Mouse (Mus musculus) liver, embryonic 13.5 days (tissue): Measurements from ENCODE around the gene Tcaim. TPM values are rescaled to one million over a fixed set of nuclear protein-coding genes. Genes with fewer than 3 reads are reported as not detected.

Experiments
- ATAC-seq: fragments of 200-750 bp; cut with Nextera tagmentation; 2 replicates; pipeline ENCODE4 v1.8.0; 2017; ENCODE audit warnings: low read depth, mild to moderate bottlenecking, moderate number of reproducible peaks, moderate library complexity
- DNase-seq: peaks from one replicate; pipeline ENCODE4 v3.0.0; 2022
- H3K27ac ChIP-seq: fragments of 300-500 bp; sonication (generic); 2 replicates; pipeline ENCODE4 v1.5.1; 2015; ENCODE audit warnings: moderate library complexity, mild to moderate bottlenecking, inconsistent platforms
- H3K27me3 ChIP-seq: fragments of 300-500 bp; sonication (generic); 2 replicates; pipeline ENCODE4 v1.6.1; 2015; ENCODE audit warnings: mild to moderate bottlenecking, inconsistent platforms
- H3K36me3 ChIP-seq: fragments of 300-500 bp; sonication (generic); 2 replicates; pipeline ENCODE4 v1.6.1; 2015; ENCODE audit warnings: mild to moderate bottlenecking, inconsistent platforms
- H3K4me1 ChIP-seq: fragments of 300-500 bp; sonication (generic); replicated peaks from 2 replicates; pipeline ENCODE4 v1.6.1; 2015; ENCODE audit warnings: inconsistent platforms
- H3K4me2 ChIP-seq: fragments of 300-500 bp; sonication (generic); 2 replicates; pipeline ENCODE4 v1.6.1; 2015; ENCODE audit warnings: inconsistent platforms, mild to moderate bottlenecking, moderate library complexity
- H3K4me3 ChIP-seq: fragments of 300-500 bp; sonication (generic); replicated peaks from 2 replicates; pipeline ENCODE4 v1.5.1; 2015; ENCODE audit warnings: mild to moderate bottlenecking, inconsistent platforms
- H3K9ac ChIP-seq: fragments of 300-500 bp; sonication (generic); 2 replicates; pipeline ENCODE4 v1.6.1; 2015; ENCODE audit warnings: mild to moderate bottlenecking, inconsistent platforms
- H3K9me3 ChIP-seq: fragments of 300-500 bp; sonication (generic); replicated peaks from 2 replicates; pipeline ENCODE4 v1.6.1; 2016; ENCODE audit warnings: inconsistent platforms
- WGBS: fragments of 180-500 bp; shearing (Covaris S2); methylation state at CpG from one replicate; pipeline ENCODE4 v1.1.7; 2015; ENCODE audit not compliant: insufficient replicate concordance; 5-methylcytosine and 5-hydroxymethylcytosine counted together
- polyA plus RNA-seq: library from polyadenylated mRNA; unstranded; fragments of >200 nt; fragmentation: Nextera tagmentation; extraction: Ambion mirVana; gene quantifications from 2 replicates; pipeline ENCODE4 v1.2.1, GENCODE M21; 2015

Tcaim gene
- polyA plus RNA-seq: 1.8 and 3.2 TPM in 2 replicates

- peak within 1 kb of the TSS; percentile 69 for H3K4me3 ChIP-seq
- H3K27ac ChIP-seq: peak within 1 kb of the TSS; percentile 58
- H3K9ac ChIP-seq: peak within 1 kb of the TSS; percentile 78
- peak within 1 kb of the TSS; percentile 90 for H3K4me2 ChIP-seq
- 6% methylated on average over 42 of the region's 42 CpGs for whole genome bisulfite sequencing
- DNase-seq (peak; percentile 83), ATAC-seq (peak; percentile 93)
- H3K27me3 ChIP-seq: no peaks in the 10 kb centered on the region
- H3K4me1 ChIP-seq: peaks cover 17% of the 10 kb centered on the region
- no peaks in the 10 kb centered on the region for H3K9me3 ChIP-seq
- no peaks in the 10 kb centered on the region; the same call in 1 of the 2 replicates for H3K36me3 ChIP-seq
Observed at GRCm38 (mm10) chr9:122805053-122805844, at the start of gene Tcaim. Tcaim (plus strand) TSS chr9:122805539.

GRCm38 (mm10) chr9:122757614-122758013, 47.7 kb upstream of the Tcaim start:
- 36% methylated on average over 2 of the region's 2 CpGs for WGBS
- no peak for ATAC-seq
- H3K9me3 ChIP-seq: no peaks in the 10 kb centered on the region
- no peak overlapping the region for H3K4me2 ChIP-seq
- no peak for DNase-seq
- H3K27ac ChIP-seq: no peak overlapping the region
- H3K27me3 ChIP-seq: no peaks in the 10 kb centered on the region
- H3K36me3 ChIP-seq: no peaks in the 10 kb centered on the region
- no peak overlapping the region for H3K4me3 ChIP-seq
- 0 out of 2 replicates have a peak, but pooled peaks cover 3% of the 10 kb centered on the region for H3K4me1 ChIP-seq
- no peak overlapping the region for H3K9ac ChIP-seq

GRCm38 (mm10) chr9:122760111-122760510, 45.2 kb upstream of the Tcaim start:
- H3K4me1 ChIP-seq: 0 out of 2 replicates have a peak, but pooled peaks cover 3% of the 10 kb centered on the region
- H3K36me3 ChIP-seq: no peaks in the 10 kb centered on the region
- no peak overlapping the region for H3K27ac ChIP-seq
- H3K4me3 ChIP-seq: no peak overlapping the region
- no peak overlapping the region for H3K9ac ChIP-seq
- no peaks in the 10 kb centered on the region for H3K9me3 ChIP-seq
- H3K4me2 ChIP-seq: no peak overlapping the region
- H3K27me3 ChIP-seq: no peaks in the 10 kb centered on the region
- ATAC-seq (no peak), DNase-seq (no peak)

GRCm38 (mm10) chr9:122785231-122785630, 20.1 kb upstream of the Tcaim start:
- peaks cover 6% of the 10 kb centered on the region; the same call in 1 of the 2 replicates for H3K4me1 ChIP-seq
- no peak overlapping the region for H3K4me2 ChIP-seq
- H3K9ac ChIP-seq: no peak overlapping the region
- H3K4me3 ChIP-seq: no peak overlapping the region
- H3K27ac ChIP-seq: no peak overlapping the region
- H3K27me3 ChIP-seq: no peaks in the 10 kb centered on the region
- H3K36me3 ChIP-seq: no peaks in the 10 kb centered on the region
- 65% methylated on average over 5 of the region's 5 CpGs for WGBS
- no peak for DNase-seq
- ATAC-seq: no peak
- no peaks in the 10 kb centered on the region for H3K9me3 ChIP-seq

- DNase-seq (peak; percentile 10), ATAC-seq (peak; percentile 65)
- H3K9ac ChIP-seq: no peak overlapping the region
- no peaks in the 10 kb centered on the region for H3K27me3 ChIP-seq
- H3K4me2 ChIP-seq: no peak overlapping the region
- WGBS: 54% methylated on average over 1 of the region's 1 CpGs
- no peaks in the 10 kb centered on the region for H3K9me3 ChIP-seq
- no peaks in the 10 kb centered on the region for H3K36me3 ChIP-seq
- no peak overlapping the region for H3K4me3 ChIP-seq
- peaks cover 6% of the 10 kb centered on the region; the same call in 1 of the 2 replicates for H3K4me1 ChIP-seq
- no peak overlapping the region for H3K27ac ChIP-seq
Observed at GRCm38 (mm10) chr9:122786534-122786933, 18.8 kb upstream of the Tcaim start.

- H3K27me3 ChIP-seq: no peaks in the 10 kb centered on the region
- no peaks in the 10 kb centered on the region for H3K9me3 ChIP-seq
- peak overlapping the region; percentile 90 for H3K4me2 ChIP-seq
- no peaks in the 10 kb centered on the region; the same call in 1 of the 2 replicates for H3K36me3 ChIP-seq
- DNase-seq (no peak), ATAC-seq (no peak)
- H3K4me3 ChIP-seq: peak overlapping the region; percentile 69
- 15% methylated on average over 10 of the region's 10 CpGs for WGBS
- H3K4me1 ChIP-seq: peaks cover 17% of the 10 kb centered on the region
- peak overlapping the region; percentile 78 for H3K9ac ChIP-seq
- H3K27ac ChIP-seq: peak overlapping the region; percentile 58
Observed at GRCm38 (mm10) chr9:122805845-122806341, 554 bp downstream of the Tcaim start.

- Histone ChIP-seq H3K4me1 (peaks cover 17% of the 10 kb centered on the region), H3K4me2 (no peak overlapping the region), H3K9ac (no peak overlapping the region), H3K9me3 (no peaks in the 10 kb centered on the region), H3K27me3 (no peaks in the 10 kb centered on the region), H3K27ac (no peak overlapping the region), H3K4me3 (no peak overlapping the region), H3K36me3 (no peaks in the 10 kb centered on the region; the same call in 1 of the 2 replicates)
- ATAC-seq: no peak
- WGBS: 76% methylated on average over 2 of the region's 2 CpGs
- DNase-seq: no peak
Observed at GRCm38 (mm10) chr9:122807186-122807585, 1.8 kb downstream of the Tcaim start.

GRCm38 (mm10) chr9:122810212-122810611, 4.9 kb downstream of the Tcaim start:
- ATAC-seq (no peak), DNase-seq (no peak)
- Histone ChIP-seq H3K4me2 (no peak overlapping the region), H3K9me3 (no peaks in the 10 kb centered on the region), H3K27ac (no peak overlapping the region), H3K27me3 (no peaks in the 10 kb centered on the region), H3K4me1 (peaks cover 14% of the 10 kb centered on the region), H3K36me3 (no peaks in the 10 kb centered on the region; the same call in 1 of the 2 replicates), H3K9ac (no peak overlapping the region), H3K4me3 (no peak overlapping the region)
- WGBS: 78% methylated on average over 3 of the region's 3 CpGs

GRCm38 (mm10) chr9:122812386-122812785, 7.0 kb downstream of the Tcaim start:
- H3K27me3 ChIP-seq: no peaks in the 10 kb centered on the region
- no peaks in the 10 kb centered on the region for H3K9me3 ChIP-seq
- no peak overlapping the region for H3K4me2 ChIP-seq
- WGBS: 64% methylated on average over 5 of the region's 5 CpGs
- H3K4me3 ChIP-seq: no peak overlapping the region
- DNase-seq: no peak
- ATAC-seq: no peak
- no peaks in the 10 kb centered on the region; the same call in 1 of the 2 replicates for H3K36me3 ChIP-seq
- H3K27ac ChIP-seq: no peak overlapping the region
- H3K4me1 ChIP-seq: 0 out of 2 replicates have a peak, but pooled peaks cover 3% of the 10 kb centered on the region
- no peak overlapping the region for H3K9ac ChIP-seq

GRCm38 (mm10) chr9:122814775-122815174, 9.4 kb downstream of the Tcaim start:
- Histone ChIP-seq H3K9me3 (no peaks in the 10 kb centered on the region), H3K27ac (no peak overlapping the region), H3K36me3 (no peaks in the 10 kb centered on the region; the same call in 1 of the 2 replicates), H3K27me3 (no peaks in the 10 kb centered on the region), H3K9ac (no peak overlapping the region), H3K4me1 (0 out of 2 replicates have a peak, but pooled peaks cover 3% of the 10 kb centered on the region), H3K4me3 (no peak overlapping the region), H3K4me2 (no peak overlapping the region)
- DNase-seq: no peak
- ATAC-seq: no peak
- WGBS: 77% methylated on average over 2 of the region's 2 CpGs

GRCm38 (mm10) chr9:122815239-122815851, 10.0 kb downstream of the Tcaim start:
- peak; percentile 68 for ATAC-seq
- 0 out of 2 replicates have a peak, but pooled peaks cover 3% of the 10 kb centered on the region for H3K4me1 ChIP-seq
- no peaks in the 10 kb centered on the region; the same call in 1 of the 2 replicates for H3K36me3 ChIP-seq
- no peak overlapping the region; the same call in 1 of the 2 replicates for H3K27ac ChIP-seq
- no peak for DNase-seq
- 55% methylated on average over 4 of the region's 4 CpGs for WGBS
- H3K4me3 ChIP-seq: no peak overlapping the region
- H3K4me2 ChIP-seq: no peak overlapping the region
- no peak overlapping the region for H3K9ac ChIP-seq
- no peaks in the 10 kb centered on the region for H3K27me3 ChIP-seq
- H3K9me3 ChIP-seq: no peaks in the 10 kb centered on the region
